Mouse (Mus musculus) ovary, postnatal 14 days (tissue): Measurements from ENCODE around the gene Cmss1.

Experiments used
- DNase-seq: peaks from one replicate; pipeline ENCODE4 v3.0.0; 2022; ENCODE audit warnings: low spot score

Gene Cmss1

DNA sequence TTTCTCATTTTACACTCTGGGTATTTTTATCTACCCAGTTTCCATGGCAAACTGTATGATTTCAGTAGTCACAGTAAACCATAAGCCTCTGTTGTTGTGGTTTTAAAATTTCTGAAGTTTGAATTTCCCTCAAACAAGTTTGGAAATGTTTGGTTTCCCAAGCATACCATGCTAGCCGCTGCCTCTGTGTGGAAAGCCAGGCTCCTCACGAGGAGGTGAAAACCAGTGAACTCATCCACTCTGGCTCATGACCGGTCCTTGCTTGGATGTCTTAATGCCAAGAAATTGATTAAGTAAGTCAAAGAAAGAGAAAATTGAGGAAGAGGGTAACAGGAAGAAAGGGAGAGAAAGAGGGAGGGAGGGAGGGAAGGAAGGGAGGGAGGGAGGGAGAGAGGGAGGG, 48.4 kb downstream of the Cmss1 start:
- DNase-seq, result no peak

DNA sequence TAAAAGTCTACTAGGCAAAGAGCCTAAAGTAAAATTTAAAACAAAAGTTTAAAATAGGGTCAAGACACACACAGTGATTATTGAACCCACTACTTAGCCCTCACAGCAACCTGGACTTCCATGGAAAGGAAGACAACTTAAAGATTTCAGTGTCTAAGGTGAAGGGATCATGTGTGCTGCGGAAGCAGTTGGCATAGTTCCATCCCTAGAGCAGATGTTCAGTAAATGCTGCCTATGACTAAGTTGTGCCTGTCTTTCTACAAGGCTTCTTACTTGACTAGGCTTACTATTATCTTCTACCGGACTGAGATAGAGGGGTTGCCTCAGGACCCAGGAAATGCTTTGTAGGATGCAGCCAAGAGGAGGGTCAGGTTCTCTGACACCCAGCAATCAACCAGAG, 50.4 kb downstream of the Cmss1 start:
- DNase-seq, result no peak

DNA sequence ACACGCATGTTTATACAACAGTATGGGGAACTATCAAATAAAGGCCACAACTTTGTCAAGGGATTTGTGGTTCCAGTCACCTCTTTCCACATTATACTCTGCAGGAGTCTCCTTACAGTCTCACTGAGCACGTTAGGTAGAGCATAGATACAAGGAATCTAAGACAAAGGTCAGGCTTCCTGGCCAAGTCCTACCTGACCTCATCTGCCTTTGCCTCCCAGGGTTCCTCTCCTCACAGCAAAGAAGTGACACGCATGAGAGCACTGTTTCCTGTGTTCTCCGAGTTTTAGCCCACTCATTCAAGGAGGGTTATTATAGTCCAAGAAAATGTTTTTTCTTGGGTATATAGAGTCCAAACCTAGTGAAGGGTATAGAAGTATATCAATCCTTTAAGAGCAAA, 51.0 kb downstream of the Cmss1 start:
- DNase-seq, result no peak

DNA sequence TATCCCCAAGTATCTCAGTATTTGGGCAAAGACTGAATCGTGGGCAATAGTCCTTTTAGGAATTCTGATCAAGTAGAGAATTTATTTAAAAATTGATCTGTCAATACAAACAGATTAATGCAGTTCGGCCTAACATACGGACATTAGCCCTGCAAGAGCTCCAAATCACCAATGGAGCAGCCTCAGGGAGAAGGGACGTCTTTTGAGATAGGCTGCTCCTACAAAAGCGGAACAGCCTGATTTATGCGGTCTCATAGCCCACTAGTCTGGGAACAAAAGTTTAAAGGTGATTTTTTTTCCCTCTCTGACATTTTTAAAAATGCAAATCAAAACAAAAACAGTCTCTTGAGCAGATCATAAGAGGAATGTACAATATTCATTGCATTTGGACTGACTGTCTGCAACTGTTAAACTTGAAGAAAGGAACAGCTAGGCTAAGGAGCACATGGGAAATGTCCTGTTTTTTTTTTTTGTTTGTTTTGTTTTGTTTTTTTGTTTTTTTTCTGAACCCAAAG, 51.7 kb downstream of the Cmss1 start:
- DNase-seq, result no peak

DNA sequence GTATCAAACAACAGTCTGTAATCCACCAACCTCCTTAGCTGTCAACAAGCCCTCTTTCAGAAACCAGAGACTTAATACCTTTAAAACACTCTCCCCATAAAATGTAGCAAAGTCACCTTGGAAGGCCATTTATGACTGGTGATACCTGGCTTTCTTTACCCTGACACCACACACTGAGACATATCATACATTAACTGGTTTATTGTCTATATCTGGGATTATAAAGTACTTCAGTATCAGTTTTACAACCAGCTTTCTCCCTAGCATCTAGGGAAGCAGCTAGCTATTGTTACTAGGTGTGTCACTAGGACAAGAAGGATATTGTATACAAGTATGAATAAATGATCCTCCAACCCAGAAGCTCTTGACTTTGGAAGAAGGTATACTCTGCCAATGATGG, 53.4 kb downstream of the Cmss1 start:
- DNase-seq, result no peak

DNA sequence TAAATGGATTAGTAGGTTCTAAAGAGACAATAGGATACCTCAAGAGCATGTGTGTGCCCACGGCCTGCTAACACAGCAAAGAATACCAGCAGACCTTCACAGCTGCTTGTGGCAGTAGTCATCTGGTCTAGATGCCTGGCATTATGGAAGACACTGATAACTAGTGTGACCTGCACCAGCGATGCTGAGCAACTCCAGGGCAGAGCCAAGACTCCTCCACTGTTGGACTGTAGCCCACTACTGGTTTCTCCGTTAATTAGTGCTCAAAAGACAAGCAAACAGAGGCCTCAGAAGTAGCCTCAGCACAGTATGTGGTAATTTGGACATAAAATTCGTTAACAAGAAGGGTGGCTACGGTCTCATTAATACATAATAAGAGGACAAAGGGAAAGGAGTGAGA, 54.0 kb downstream of the Cmss1 start:
- DNase-seq, result no peak

DNA sequence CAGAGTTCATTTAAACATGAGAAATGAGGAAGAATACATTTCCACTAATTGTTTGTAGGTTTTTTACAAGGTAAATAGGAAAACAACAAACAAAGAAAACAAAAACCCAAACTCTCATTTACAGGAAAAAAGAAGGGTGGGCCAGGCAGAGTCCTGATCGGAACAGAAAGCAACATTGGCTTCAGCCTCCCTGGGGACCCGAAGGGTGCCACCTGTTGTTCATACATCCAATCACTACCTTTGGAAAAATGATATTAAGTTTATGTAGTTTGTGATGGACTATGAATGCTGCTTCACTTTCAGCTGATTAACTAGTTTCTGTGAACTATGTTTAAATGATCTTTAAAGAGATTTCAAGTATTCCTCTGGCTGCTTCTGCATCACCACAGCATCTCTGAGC, 55.0 kb downstream of the Cmss1 start:
- no peak for DNase-seq

DNA sequence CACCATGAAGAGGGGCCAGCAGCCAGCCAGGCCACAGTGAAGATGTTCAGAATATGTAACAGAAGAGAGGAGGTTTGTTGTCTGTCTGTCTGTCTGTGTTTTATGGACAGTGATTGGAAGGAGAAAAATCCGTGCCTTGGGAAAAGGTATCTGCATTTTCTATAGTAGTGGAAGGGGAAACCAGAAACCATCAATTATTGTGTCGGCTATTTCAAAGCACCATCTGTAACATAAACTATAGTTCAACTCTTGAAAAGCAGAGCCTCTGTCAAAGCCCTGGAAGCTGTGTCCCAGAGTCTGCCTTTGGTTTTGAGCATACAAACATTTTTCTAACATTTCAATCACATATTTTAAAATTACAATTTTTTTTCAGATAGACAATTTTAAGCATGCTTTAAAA, 55.8 kb downstream of the Cmss1 start:
- DNase-seq, result no peak

DNA sequence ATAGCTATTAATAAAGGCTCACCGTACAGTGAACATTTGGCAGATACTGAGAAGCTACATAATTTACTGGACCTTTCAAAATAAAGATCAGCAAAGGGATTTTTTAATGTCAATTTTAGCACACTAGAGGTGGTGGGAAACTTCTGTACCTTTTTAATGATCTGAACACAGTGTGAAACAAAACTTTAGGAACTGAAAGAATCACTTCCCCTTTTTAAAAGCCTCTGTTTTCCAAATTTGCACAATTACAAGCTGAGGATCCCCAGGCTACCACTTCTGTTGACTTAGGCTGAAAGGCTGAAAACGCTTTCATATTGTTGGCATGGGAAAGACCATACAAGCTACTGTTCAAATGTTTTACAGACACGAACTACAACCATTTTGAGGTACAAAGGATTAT, 56.6 kb downstream of the Cmss1 start:
- DNase-seq, result no peak

DNA sequence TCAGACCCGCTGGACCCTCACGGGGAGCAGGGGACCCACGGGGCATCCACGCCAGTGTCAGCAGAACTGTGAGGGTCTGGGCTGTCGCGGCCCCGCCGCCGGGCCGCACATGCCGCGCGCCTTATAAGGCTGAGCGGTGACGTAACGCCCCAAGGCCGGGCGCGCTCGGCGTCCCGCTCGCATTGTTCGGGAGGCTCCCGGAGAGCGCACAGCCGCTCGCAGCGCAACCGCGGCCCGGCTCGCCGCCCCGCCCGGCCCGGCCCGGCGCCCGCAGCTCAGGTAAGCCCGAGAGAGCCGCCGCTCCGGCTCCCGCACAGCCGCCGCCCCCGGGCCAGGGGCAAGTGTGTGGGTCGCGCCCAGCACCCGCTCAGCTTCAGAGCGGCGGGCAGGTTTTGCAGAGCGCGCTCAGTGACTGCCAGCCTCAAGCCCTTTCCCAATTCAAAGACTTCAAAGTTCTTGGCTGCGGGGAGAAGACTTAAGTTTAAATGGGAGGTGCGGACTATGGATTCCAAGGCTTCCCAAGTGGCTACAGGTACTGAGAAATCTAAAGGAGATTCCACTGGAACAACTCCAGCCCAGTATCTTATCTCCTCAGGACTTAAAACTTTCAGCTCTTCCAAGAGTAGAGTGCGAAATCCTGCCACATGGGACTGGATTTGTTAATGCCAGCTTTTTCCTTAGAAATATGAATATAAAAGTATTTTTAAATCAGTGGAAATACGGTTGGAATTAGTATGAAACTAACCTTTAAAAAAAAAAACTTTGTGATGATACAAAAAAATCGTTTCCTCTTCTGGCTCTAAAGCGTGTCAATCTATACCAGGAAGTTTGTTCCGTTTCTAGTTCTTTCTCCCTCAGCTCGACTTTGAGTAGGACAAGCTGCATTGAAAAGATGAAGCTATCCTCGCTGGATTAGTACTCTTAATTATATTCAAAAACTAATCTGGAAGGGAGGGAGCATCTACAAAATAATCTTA, 57.3 kb downstream of the Cmss1 start:
- peak; percentile 63 for DNase-seq

DNA sequence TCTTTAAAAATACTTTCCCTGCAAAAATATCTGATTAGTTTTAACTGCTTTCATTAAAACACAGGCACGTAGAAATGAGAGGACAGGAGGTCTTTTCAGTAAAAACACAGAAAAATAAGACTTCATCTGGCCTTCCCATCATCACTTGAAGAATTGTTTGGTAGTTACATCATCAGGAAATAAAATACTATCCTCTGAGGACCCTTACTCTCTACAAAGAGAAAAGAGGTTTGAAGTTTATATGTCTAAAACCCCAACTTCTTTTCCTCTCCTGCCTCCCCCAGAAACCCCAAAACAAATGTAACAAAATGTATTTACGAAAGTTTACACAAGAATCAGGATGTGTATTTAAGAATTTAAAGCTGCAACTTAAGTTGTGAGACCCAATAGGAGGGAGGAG, 58.1 kb downstream of the Cmss1 start:
- no peak for DNase-seq

DNA sequence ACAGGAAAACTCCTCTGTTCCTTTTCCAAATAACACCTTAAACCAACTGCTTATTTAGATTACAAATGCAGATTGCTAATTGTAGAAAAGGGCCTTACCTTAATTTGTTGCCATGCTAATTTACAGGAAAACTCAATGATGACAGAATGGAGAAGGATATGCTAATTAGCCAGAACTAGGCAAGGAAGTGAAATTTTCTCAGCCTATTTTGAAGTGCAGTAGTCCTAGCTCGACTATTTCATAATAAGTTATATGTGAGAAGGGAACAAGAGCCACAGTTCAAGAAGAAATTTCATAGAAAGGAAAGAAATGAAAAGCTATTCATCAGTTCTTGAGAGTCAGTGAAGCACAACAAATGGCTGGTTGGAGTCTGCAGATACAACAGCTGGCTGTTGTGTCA, 60.3 kb downstream of the Cmss1 start:
- DNase-seq, result no peak

DNA sequence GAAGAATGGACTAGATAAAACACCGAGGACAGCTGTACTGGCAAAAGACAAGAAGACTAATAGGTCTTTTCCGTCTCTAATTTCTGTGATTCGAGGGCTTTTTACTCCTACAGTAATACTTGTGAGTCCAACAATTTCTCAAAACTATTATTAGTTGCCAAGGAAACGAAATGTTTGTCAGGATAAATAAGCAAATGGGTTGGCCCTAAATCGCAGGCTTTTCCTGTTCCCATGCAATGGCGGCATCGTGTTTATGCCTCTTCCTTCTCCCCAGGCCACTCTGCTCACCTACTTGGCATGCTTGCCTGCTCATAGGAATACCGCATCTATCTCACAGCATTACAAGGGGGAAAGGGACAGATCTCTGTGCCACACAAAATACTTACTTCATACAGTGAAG, 62.2 kb downstream of the Cmss1 start:
- no peak for DNase-seq

DNA sequence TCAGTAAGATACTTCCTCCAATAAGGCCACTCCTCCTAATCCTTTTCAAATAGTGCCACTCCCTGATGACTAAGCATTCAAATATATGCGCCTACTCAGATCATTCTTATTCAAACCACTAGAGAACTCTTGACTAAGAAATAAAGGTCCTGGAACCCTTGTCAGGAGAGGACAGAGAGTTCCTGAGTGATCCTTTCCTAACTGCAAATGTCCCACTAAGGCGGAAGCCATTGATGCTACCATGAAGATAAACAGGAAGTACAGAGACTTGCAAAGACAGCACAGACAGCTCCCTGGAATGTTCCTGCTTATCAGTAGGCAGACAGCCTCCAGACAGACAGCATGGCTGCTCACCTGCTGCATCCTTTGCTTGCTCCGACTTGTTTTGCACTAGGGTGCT, 63.4 kb downstream of the Cmss1 start:
- DNase-seq, result no peak

DNA sequence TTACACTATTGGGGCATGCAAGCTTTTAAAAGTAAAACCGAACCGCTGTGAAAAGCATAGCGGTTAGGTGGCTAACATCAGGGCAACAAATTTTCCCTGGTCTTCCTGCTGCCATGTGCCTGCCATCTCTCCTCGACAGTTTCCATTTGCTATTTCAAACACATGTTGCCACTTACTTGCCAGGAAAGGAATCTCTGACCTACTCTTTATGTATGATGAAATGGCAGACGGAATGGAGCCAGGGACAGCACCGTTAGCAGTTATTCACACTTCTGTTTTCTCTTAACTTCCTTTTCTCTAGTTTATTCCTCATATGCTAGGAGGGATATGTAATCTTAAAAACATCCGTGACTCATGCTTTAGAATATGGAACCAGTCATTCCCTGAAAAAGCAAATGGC, 70.2 kb downstream of the Cmss1 start:
- DNase-seq, result no peak

DNA sequence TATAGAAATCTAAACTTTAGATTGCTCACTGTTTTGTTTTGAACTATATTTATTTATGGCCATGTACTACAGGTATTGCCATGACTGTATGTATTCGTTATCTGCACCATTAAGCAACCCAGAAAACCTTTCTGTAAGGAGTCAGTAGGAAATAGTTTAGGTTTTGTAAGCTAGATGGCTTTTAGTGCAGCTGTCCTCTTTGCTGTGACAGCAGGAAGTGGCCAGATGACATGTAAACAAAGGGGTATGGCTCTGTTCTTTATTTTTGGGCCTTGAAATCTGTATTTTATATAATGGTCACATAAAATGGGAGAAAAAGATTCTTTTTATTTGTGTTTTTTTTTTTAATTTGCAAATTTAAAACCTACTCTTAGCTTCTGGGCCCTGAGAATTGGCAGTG, 71.9 kb downstream of the Cmss1 start:
- DNase-seq, result no peak

DNA sequence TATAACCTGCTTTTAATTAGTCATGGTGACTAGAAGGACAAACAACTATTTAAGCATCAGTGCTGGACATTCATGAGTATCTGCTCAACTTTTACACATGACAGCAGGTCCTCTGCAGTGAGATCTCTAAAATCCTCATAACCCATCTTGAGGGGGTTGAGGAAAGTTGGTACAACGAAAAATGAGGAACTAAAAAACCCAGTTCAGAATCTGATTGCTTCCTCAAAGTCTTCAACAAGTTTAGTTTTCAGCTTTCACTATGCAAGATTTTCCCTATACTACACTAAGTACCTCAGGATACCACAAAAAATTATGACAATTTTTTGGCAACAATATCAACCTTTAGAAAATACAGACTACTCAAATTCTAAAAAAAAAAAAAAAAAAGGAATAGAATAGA, 72.3 kb downstream of the Cmss1 start:
- no peak for DNase-seq

DNA sequence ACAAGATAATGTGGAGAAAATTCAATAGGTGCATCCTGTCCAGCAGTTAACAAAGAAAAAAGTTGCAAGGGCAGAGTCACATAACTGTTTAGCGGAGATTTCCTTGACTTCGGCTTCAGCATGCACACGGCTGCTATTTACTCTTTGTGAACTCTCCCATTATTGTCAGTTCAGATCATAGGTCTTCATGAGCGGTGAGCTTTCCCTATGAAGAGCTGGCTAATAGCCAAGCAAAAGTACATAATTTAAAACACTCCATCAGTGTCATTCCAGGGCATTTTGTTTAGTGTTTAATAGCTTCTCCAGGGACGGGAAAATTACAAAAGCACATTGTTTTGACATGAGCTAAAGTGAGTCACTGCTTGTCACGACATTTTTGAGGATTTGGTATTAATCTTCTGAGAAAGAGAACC, 74.6 kb downstream of the Cmss1 start:
- no peak for DNase-seq

DNA sequence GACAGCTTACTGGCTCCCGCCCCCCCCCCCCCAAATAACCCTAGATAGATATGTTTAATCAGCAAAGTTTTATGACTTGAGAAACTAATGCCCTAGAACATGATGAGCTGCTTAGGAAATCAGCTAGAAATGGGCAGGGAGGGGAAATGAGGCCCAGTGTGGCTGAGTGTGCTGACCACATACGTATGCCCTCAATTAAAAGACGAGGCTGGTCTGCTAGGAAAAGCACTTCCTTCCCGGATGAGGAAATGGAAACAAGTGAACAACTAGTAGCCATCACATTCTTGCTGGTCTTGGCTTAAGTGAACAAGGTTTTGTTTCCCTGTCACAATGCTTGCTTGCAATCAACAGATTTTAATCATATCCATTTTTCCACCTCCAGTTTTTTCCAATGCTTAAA, 76.1 kb downstream of the Cmss1 start:
- DNase-seq, result no peak

DNA sequence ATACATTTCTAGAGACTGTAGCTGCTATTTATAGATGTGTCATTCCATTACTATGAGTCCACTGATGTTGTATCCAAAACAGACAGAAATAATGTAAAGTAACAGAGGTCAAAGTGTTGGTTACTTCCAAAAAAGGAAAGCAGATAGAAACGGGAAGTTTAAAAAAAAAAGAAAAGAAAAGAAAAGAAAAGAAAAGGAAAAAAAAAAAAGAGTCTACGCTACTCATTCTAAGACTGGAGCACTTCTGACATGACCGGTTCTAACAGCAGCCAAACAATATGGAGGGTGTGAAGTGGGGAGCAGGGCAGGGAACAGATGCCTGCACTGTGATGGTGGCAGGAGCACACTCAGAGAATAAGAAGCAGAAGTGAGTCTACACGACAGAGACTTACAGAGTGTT, 78.2 kb downstream of the Cmss1 start:
- no peak for DNase-seq

DNA sequence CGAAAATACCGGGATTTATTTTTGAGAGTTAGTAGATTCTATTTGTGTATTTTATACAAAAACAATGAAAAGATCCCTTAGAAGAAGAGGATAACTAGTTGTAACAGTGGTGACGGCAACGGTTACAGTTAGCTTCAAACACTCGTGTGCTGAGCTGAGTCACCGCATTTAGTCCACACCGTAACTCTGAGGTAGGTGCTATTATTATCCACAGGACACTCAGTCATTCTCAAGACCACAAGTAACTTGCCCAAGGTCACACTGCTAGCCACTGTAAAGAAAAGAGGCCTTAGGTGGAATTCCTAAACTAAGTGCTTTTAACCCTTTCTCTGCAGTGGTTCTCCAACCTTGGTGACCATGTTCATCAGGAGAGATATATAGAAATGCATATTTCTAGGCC, 79.8 kb downstream of the Cmss1 start:
- no peak for DNase-seq

DNA sequence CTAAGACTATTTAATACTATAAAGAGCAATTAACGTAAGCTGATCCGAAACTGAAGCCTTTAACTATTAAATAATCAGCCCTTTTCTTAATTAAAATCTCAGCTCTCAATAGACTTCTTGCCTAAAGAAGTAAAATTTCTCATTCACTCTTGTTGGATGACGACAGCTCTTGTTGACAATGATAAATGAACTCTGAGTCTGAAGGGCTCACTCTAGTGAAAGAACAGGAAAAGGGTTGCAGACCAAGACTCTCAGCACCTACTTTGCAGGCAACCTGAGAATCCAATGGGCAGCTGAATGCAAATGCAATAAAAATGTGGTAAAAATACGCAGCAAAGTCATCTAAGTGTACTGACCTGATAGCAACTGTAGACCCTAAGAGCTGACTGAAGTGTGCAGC, 81.2 kb downstream of the Cmss1 start:
- DNase-seq, result no peak

DNA sequence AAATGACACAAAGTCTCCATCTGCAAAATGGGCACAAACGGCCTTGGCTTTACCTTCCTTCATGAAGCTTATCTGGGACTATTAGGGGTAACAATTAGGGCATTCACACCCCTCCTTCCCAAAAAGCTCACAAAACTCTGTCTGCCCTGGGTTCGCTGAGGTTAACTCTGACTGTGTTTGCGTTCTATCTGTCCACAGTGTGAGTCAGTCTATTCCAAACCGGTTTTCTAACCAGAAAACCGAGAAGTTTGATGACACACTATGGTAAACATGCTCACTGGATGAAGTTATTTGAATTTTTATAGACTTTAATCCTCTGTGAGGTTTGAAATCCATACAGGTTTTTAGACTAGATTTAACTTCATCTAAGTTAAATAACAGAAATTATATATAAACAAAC, 81.6 kb downstream of the Cmss1 start:
- no peak for DNase-seq

DNA sequence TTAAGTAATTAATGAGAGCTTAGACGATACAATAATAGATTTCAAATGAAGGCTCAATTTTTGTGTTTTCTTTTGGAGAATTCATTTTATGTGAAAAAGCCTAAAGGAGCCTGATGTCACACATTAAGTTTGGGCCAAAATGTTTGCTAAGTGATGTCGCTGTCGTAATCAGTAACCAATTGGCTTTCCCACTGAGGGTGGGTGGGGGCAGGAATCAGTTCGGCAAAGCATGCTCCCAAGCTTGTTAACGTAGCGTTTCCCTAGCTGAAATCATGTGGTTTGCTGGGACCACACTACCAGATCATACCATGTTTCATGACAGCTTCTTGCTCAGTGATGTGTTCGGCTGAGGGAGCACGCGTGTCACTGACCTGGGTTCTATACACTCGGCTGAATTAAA, 91.0 kb downstream of the Cmss1 start:
- DNase-seq, result no peak
